10 mouse cellular contexts compared by ENCODE assay signal in the genomic region with DNA sequence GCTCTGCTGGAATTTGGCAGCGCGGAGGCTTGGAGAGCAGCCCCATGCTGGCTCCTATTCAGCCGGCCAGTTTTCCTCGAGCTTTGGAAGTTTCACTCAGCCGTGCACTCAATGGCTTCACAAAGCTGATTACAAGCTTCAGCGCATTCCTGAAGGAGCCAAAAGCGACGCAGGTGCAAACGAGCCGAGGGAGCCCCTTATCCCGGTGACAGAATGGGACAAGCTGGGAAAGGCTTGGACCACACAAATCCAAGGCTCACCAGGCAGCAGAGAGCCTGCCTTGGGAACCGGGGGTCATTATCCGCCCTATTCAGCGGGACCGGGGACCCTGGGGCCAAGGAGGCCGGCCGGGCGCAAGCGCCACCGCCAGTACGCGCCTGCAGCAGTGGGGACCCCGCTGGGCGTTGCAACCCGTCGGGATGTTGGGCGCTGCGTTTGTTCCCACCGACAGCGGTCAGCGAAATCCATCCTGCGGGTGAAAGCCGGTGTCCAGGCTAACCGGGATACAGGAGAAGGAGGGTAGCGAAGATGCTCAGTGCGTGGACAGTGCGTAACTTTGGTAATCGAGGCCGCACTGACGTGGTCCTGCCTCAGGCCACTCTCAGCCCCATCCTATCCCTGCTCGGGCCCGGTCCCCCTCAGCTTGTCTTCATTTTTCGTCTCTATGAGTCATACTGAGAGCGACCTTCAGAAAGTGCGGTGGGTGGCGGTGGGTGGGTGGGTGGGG. TPM values are rescaled to one million over a fixed set of nuclear protein-coding genes. Genes with fewer than 3 reads are reported as not detected.
DNase-seq lines count a peak whose midpoint lies in the region; ATAC-seq lines count a peak whose summit lies in the region.
"Had no signal": no experiment of that assay in that cellular context is flagged by ENCODE, and none has a peak within 500 bp of the region (broad histone marks: within the 10 kb centered on the region; RNA-seq: fewer than 3 reads in every experiment).

No protein-coding gene starts in this region.

- peaks cover 91% of the 10 kb centered on the region for H3K27me3 ChIP-seq in kidney, embryonic 14.5 days (ENCODE audit: control insufficient read depth, insufficient read depth, low read length)
- peaks cover 69% of the 10 kb centered on the region for H3K27me3 ChIP-seq in neural tube, embryonic 11.5 days (ENCODE audit: control insufficient read depth, insufficient read depth, low read length)

- no peaks in the 10 kb centered on the region for H3K36me3 ChIP-seq in kidney, embryonic 14.5 days (ENCODE audit: control insufficient read depth, insufficient read depth, low read length)
- H3K36me3 ChIP-seq in neural tube, embryonic 11.5 days (ENCODE audit: control insufficient read depth, insufficient read depth, low read length): no peaks in the 10 kb centered on the region

- 1% methylated on average over 46 of the region's 46 CpGs for WGBS in kidney, embryonic 14.5 days
- under 1% methylated on average over 46 of the region's 46 CpGs for WGBS in neural tube, embryonic 11.5 days

- H3K4me1 ChIP-seq in kidney, embryonic 14.5 days (ENCODE audit: control insufficient read depth, insufficient read depth, low read length): 0 out of 2 replicates have a peak, but pooled peaks cover 3% of the 10 kb centered on the region
- peaks cover 34% of the 10 kb centered on the region for H3K4me1 ChIP-seq in neural tube, embryonic 11.5 days (ENCODE audit: control insufficient read depth, insufficient read depth, low read length)

- ATAC-seq in kidney, embryonic 14.5 days (ENCODE audit: low FRiP score, low TSS enrichment): 0 out of 2 replicates have a peak, but pooled peaks have one; percentile 61
- ATAC-seq in neural tube, embryonic 11.5 days (ENCODE audit: insufficient read depth, low FRiP score, low TSS enrichment): peak; percentile 70

- no peak for DNase-seq in kidney, adult 11 months
- DNase-seq in cerebellum, postnatal 36 days: peak; percentile 14 to 22
- DNase-seq in heart, adult 8-10 months (ENCODE audit: low spot score): peak; percentile 5
- DNase-seq in layer of hippocampus, adult 9-11 months: peak; percentile 33
- DNase-seq in neural tube, embryonic 11.5 days (ENCODE audit: low spot score): peak; percentile 82
- no peak for DNase-seq in adipocyte (ENCODE audit: low spot score)
- no peak for DNase-seq in B cell, adult 2 months

- H3K4me3 ChIP-seq in kidney, embryonic 14.5 days (ENCODE audit: low read length): peak overlapping the region; percentile 13; the same call in 1 of the 2 replicates
- peak overlapping the region; percentile 27 for H3K4me3 ChIP-seq in neural tube, embryonic 11.5 days (ENCODE audit: low read depth, low read length)

- H3K4me2 ChIP-seq in kidney, embryonic 14.5 days (replicated peaks; ENCODE audit: low read depth, low read length): peak overlapping the region; percentile 31
- H3K4me2 ChIP-seq in neural tube, embryonic 11.5 days (ENCODE audit: low read depth): peak overlapping the region; percentile 61

- no peaks in the 10 kb centered on the region for H3K9me3 ChIP-seq in kidney, embryonic 14.5 days (ENCODE audit: control insufficient read depth, low read length)
- H3K9me3 ChIP-seq in neural tube, embryonic 11.5 days (ENCODE audit: control insufficient read depth, low read length): no peaks in the 10 kb centered on the region

- no peak overlapping the region for H3K27ac ChIP-seq in kidney, embryonic 14.5 days (ENCODE audit: low read depth, low read length)
- 0 out of 2 replicates have a peak overlapping the region, but pooled peaks have one; percentile 56 for H3K27ac ChIP-seq in neural tube, embryonic 11.5 days (ENCODE audit: low read depth, low read length)

- no peak overlapping the region for H3K9ac ChIP-seq in kidney, embryonic 14.5 days (ENCODE audit: low read depth, low read length)
- peak overlapping the region; percentile 18; the same call in 1 of the 2 replicates for H3K9ac ChIP-seq in neural tube, embryonic 11.5 days (ENCODE audit: low read length)

RNA-seq across cellular contexts. Expression of gene Sox1, which starts 35.2 kb away (rescaled TPM):
- polyA plus RNA-seq in kidney, embryonic 14.5 days (2014; fragmentation: Nextera tagmentation; extraction: Ambion mirVana): not detected in 2 replicates
- not detected for total RNA-seq in heart, adult 8-10 months (2022)
- 1.9 and 2.2 TPM in 2 replicates for polyA plus RNA-seq in neural tube, embryonic 11.5 days (2014; fragmentation: Nextera tagmentation; extraction: Ambion mirVana)
- total RNA-seq: gastrocnemius, postnatal 4 days; neutrophil, adult 5-6 weeks had no signal

Comparison
In these comparisons a context has a peak if more than half of its experiments do, and no peak if none do; other contexts are left out.
1. DNase-seq: peak in cerebellum, postnatal 36 days (2 of 2), heart, adult 8-10 months (single experiment), layer of hippocampus, adult 9-11 months (single experiment) and neural tube, embryonic 11.5 days (single experiment); none in kidney, adult 11 months (single experiment), adipocyte (single experiment) and B cell, adult 2 months (0 of 2).